Mouse (Mus musculus): ENCODE results near the gene Atp6v1fnb. TPM values are rescaled to one million over a fixed set of nuclear protein-coding genes. Genes with fewer than 3 reads are reported as not detected.

The Atp6v1fnb gene
- polyA plus RNA-seq, 1 experiment from 2014 or later, result 0.29 TPM

GRCm38 (mm10) chr6:29517139-29517538 is 45.9 kb downstream of the Atp6v1fnb start:
- H3K27me3 ChIP-seq (ENCODE audit: control insufficient read depth, insufficient read depth, low read length), result no peaks in the 10 kb centered on the region; the same call in 1 of the 2 replicates
- ATAC-seq (replicated peaks; ENCODE audit: low FRiP score), result peak; percentile 30; the same call in 1 of the 2 replicates
- no peaks in the 10 kb centered on the region for H3K36me3 ChIP-seq (ENCODE audit: control insufficient read depth, insufficient read depth, low read length)
- no peak overlapping the region for H3K4me3 ChIP-seq (ENCODE audit: low read depth, low read length)
- no peak overlapping the region for H3K4me2 ChIP-seq (ENCODE audit: low read depth, low read length, severe bottlenecking)
- H3K4me1 ChIP-seq (replicated peaks; ENCODE audit: control insufficient read depth, insufficient read depth, low read length), result peaks cover 4% of the 10 kb centered on the region; the same call in 1 of the 2 replicates
- WGBS, result 10% methylated on average over 5 of the region's 5 CpGs
- no peak overlapping the region for H3K27ac ChIP-seq (ENCODE audit: low read depth, low read length)
- H3K9ac ChIP-seq (ENCODE audit: low read length), result no peak overlapping the region
- H3K9me3 ChIP-seq (ENCODE audit: control insufficient read depth, low read length), result no peaks in the 10 kb centered on the region
- DNase-seq (ENCODE audit: low spot score), result peak; percentile 80

GRCm38 (mm10) chr6:29522626-29523300 is 51.5 kb downstream of the Atp6v1fnb start:
- Histone ChIP-seq H3K27ac (ENCODE audit: low read depth, low read length) (no peak overlapping the region), H3K36me3 (ENCODE audit: control insufficient read depth, insufficient read depth, low read length) (no peaks in the 10 kb centered on the region), H3K27me3 (ENCODE audit: control insufficient read depth, insufficient read depth, low read length) (peaks cover 26% of the 10 kb centered on the region), H3K4me2 (ENCODE audit: low read depth, low read length, severe bottlenecking) (no peak overlapping the region), H3K4me3 (ENCODE audit: low read depth, low read length) (no peak overlapping the region), H3K9me3 (ENCODE audit: control insufficient read depth, low read length) (no peaks in the 10 kb centered on the region), H3K4me1 (replicated peaks; ENCODE audit: control insufficient read depth, insufficient read depth, low read length) (peaks cover 2% of the 10 kb centered on the region; the same call in 1 of the 2 replicates), H3K9ac (ENCODE audit: low read length) (no peak overlapping the region)
- no peak for ATAC-seq (replicated peaks; ENCODE audit: low FRiP score)
- DNase-seq (ENCODE audit: low spot score), result no peak
- 78% methylated on average over 6 of the region's 6 CpGs for WGBS

Other genes starting within 250 kb of the Atp6v1fnb start
- gene Hilpda, start 198.9 kb upstream of the Atp6v1fnb start, polyA plus RNA-seq (2014; fragmentation: Nextera tagmentation; extraction: Ambion mirVana), result 27.3 and 29.2 TPM in 2 replicates
- gene Fam71f2, start 191.8 kb upstream of the Atp6v1fnb start, polyA plus RNA-seq (2014; fragmentation: Nextera tagmentation; extraction: Ambion mirVana), result 0.52 and 0.76 TPM in 2 replicates
- not detected in 2 replicates for gene Fam71f1, start 152.3 kb upstream of the Atp6v1fnb start, polyA plus RNA-seq (2014; fragmentation: Nextera tagmentation; extraction: Ambion mirVana)
- 240 and 242 TPM in 2 replicates for gene Calu, start 123.4 kb upstream of the Atp6v1fnb start, polyA plus RNA-seq (2014; fragmentation: Nextera tagmentation; extraction: Ambion mirVana)
- 0.31 and 0.43 TPM in 2 replicates for gene Opn1sw, start 83.0 kb upstream of the Atp6v1fnb start, polyA plus RNA-seq (2014; fragmentation: Nextera tagmentation; extraction: Ambion mirVana)
- 25.7 and 26.7 TPM in 2 replicates for gene Ccdc136, start 75.1 kb upstream of the Atp6v1fnb start, polyA plus RNA-seq (2014; fragmentation: Nextera tagmentation; extraction: Ambion mirVana)
- 2.4 and 2.6 TPM in 2 replicates for gene Flnc, start 38.2 kb upstream of the Atp6v1fnb start, polyA plus RNA-seq (2014; fragmentation: Nextera tagmentation; extraction: Ambion mirVana)
- 164 and 190 TPM in 2 replicates for gene Atp6v1f, start 3.7 kb upstream of the Atp6v1fnb start, polyA plus RNA-seq (2014; fragmentation: Nextera tagmentation; extraction: Ambion mirVana)
- gene Kcp, start 36.5 kb downstream of the Atp6v1fnb start, polyA plus RNA-seq (2014; fragmentation: Nextera tagmentation; extraction: Ambion mirVana), result 9.6 and 14.4 TPM in 2 replicates
- 2.1 and 2.6 TPM in 2 replicates for gene Irf5, start 55.2 kb downstream of the Atp6v1fnb start, polyA plus RNA-seq (2014; fragmentation: Nextera tagmentation; extraction: Ambion mirVana)
- 119 and 131 TPM in 2 replicates for gene Tnpo3, start 138.4 kb downstream of the Atp6v1fnb start, polyA plus RNA-seq (2014; fragmentation: Nextera tagmentation; extraction: Ambion mirVana)
- gene Tspan33, start 222.8 kb downstream of the Atp6v1fnb start, polyA plus RNA-seq (2014; fragmentation: Nextera tagmentation; extraction: Ambion mirVana), result 7.4 and 8.3 TPM in 2 replicates